Mouse (Mus musculus) 3T3-L1 (cell line): Measurements from ENCODE around the gene Glp2r.
A peak's percentile ranks its signal among the peaks of the same experiment; 100 is the strongest.

Source experiments
- DNase-seq: peaks from one replicate; pipeline ENCODE4 v3.0.0-alpha.2; 2015; ENCODE audit warnings: low read depth, low spot score

Gene Glp2r

DNA sequence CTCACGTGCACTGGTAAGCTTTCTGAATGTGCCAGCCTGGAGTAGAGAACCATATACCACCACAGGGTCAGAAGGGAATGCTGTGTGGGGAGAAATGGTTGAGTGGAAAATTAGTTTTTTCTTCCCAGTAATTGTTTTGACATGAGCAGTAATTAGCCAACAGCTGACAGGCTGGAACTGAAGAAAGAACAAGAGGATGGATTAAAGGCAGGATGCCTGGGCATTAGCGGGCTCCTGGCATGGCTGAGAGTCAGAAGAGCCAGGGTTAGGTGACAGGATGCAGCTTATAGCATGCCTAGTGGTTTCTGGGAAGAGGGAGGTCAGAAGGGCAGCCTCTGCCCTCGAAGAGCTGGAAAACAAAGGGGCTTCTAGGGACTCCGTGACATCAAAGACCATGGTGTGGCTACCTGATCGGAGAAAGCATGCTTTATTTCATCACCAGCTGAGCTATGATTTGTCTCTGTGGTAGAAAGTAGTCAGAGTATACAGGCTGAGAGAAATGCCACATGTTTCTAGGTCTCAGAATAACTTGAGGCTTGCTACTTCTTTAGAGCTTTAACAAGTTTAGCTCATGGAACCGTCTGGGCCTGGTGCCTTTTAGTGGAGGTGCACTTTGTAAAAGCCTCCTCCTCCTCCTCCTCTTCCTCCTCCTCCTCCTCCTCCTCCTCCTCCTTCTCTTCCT is 133.9 kb downstream of the Glp2r start:
- no peak for DNase-seq

GRCm38 (mm10) chr11:67636201-67636600 is 134.8 kb downstream of the Glp2r start:
- DNase-seq = no peak

DNA sequence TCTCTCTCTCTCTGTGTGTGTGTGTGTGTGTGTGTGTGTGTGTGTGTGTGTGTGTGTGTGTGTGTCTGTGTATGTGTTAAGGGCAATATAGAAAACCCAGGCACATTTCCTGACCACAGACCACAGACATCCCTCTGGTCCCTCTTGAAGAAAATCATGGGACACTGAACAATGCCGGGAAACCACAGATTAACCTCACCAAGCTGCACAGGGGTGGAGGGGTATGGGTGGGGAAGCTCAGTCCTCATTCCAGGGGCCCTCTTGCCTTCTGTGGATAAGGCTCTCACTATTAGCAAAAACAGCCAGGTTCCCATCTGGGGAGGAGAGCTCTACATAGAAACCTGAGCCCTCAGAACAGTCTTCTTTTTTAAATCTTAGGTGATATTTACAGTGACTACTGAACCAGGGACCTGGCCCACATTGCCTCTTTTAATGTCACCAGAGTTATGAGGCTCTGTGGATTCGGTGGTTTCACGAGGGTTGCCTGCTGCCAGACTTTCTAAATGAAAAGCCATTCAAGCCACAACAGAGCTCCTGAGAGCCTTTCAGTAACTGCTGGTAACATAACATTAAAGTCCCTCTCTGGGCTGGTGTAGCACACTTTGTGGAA is 137.2 kb downstream of the Glp2r start:
- DNase-seq = no peak

GRCm38 (mm10) chr11:67632906-67633305 is 138.0 kb downstream of the Glp2r start:
- DNase-seq = no peak

GRCm38 (mm10) chr11:67628522-67628921 is 142.4 kb downstream of the Glp2r start:
- DNase-seq = no peak

- no peak for DNase-seq
Measured at GRCm38 (mm10) chr11:67627179-67627578, 143.8 kb downstream of the Glp2r start.

- peak; percentile 69 for DNase-seq
Measured at GRCm38 (mm10) chr11:67622340-67622739, 148.6 kb downstream of the Glp2r start.

GRCm38 (mm10) chr11:67616557-67617239 is 154.3 kb downstream of the Glp2r start:
- peak; percentile 7 for DNase-seq

DNA sequence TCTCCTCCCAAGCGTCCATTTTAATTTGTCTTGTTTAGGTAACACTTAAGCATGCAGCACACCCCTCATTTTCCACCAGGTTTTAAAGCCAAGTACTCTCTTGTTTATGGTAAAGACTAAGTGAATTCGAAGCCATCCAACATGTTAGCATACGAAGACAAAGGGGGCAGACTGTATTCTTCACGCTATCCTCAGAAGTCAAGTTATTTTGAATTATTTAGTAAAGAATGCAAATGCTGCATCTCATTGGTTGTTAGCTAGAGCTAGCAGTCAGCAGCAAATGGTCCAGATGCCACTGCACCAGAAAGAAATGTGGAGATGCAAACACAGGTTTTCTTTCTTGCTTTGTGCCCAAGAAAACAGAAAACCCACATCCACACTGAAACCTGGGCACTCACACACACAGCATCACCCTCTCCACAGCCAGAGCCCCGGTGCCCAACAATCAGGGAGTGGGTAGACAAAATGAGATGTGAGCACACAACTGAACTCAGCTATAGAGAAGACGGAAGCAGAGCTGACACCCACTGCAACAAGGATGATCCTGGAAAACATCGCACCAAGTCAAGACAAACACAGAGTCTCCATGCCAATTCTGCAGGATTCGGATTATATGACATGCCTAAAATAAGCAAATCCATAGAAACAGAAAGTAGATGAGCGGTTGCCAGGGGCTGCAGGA is 158.7 kb downstream of the Glp2r start:
- DNase-seq = no peak
